Comparison of ENCODE assay signal across 8 mouse cellular contexts in the genomic region with DNA sequence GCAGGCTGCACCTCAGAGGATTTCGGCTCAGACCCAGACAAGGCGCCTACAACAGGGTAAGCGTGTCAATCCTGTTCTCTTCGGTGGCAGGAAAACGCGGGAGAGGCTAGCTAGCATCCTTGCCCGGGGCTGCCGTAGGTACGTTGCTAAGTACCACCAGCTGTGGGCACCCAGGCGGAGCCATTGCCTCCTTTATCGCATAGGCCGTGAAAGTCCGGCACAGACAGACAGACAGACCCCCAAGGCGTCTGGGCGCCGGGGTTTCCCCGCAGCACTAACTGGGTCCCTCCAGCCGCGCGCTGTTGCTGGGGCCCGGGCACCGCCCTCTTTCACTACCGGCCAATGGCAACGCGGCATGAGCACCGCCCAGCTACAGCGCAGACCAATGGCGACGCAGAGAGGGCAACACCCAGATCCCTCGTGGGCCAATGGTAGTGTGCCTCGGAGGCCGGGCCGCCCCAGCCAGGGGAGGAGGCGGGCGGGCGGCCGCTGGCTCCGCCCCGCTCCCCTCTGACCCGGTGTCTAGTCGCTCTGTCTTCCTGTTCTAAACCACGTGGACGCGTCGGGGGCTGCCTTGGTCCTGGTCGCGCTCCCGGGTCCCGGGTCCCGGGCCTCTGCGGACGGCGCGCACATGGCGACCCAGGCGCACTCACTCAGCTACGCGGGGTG. TPM values are rescaled to one million over a fixed set of nuclear protein-coding genes. Genes with fewer than 3 reads are reported as not detected.
DNase-seq lines count a peak whose midpoint lies in the region; ATAC-seq and TF ChIP-seq lines count a peak whose summit lies in the region.

A gene (plus strand): TSS at position 502 of the 669 bp plus-strand sequence.

- no peak within 1 kb of the TSS for H3K27ac ChIP-seq in cortical plate, adult 2 months (ENCODE audit: insufficient read depth, low read length)

- H3K4me1 ChIP-seq in cortical plate, adult 2 months (ENCODE audit: control insufficient read depth, insufficient read depth, low read length) = peaks cover 3% of the 10 kb centered on the region; the same call in 1 of the 2 replicates

- H3K4me3 ChIP-seq in cortical plate, adult 2 months (ENCODE audit: insufficient read depth, low read length) = peak within 1 kb of the TSS; percentile 60

- peak; percentile 92 for DNase-seq in gastrocnemius, postnatal 10 days
- DNase-seq in induced T-regulatory cell, adult 2 months (ENCODE audit: low read depth) = peak; percentile 97
- peak; percentile 89 to 95 for DNase-seq in left cerebral cortex, adult 9 months (ENCODE audit: low spot score in 2 of 2)
- peak; percentile 93 for DNase-seq in right cerebral cortex, postnatal 14 days
- DNase-seq in urinary bladder, postnatal 36 days (ENCODE audit: low spot score in 2 of 2) = peak; percentile 85 to 95

- TF ChIP-seq POLR2A in cortical plate, adult 2 months (IDR thresholded peaks at IDR 0.05; ENCODE audit: extremely low read depth, insufficient read depth, low read length) = peak; percentile 82

- ATAC-seq in activated CD4-positive, CD25-positive, alpha-beta regulatory T cell, adult 4 months = peak; percentile 99
- ATAC-seq in megakaryocyte progenitor cell, adult 5-6 weeks (replicated peaks; ENCODE audit: poor library complexity) = peak; percentile 99

- no peak for TF ChIP-seq CTCF in cortical plate, adult 2 months (IDR thresholded peaks at IDR 0.05; ENCODE audit: extremely low read depth, insufficient read depth, low read length)

RNA-seq across cellular contexts. Expression of the gene that starts here (rescaled TPM):
- 10 to 100 TPM; 23.8 to 24.0 TPM for polyA plus RNA-seq in activated CD4-positive, CD25-positive, alpha-beta regulatory T cell, adult 4 months (2017; shearing (Covaris generic))
- polyA plus RNA-seq in cortical plate, adult 2 months (2012; rRNA removed) = 16.5 and 16.7 TPM in 2 replicates
- 10 to 100 TPM; 12.3 to 12.4 TPM for total RNA-seq in gastrocnemius, postnatal 10 days (2021)
- total RNA-seq in megakaryocyte progenitor cell, adult 5-6 weeks (2015) = 29.0 and 36.9 TPM in 2 replicates
- total RNA-seq in megakaryocyte progenitor cell, adult 5-6 weeks (2017) = 55.3 and 76.6 TPM in 2 replicates
